Mouse (Mus musculus) small intestine, adult 2 months (tissue): ENCODE measurements around the gene Ptprd.

Experiments used
- CTCF ChIP-seq: fragments of 200-500 bp; IDR thresholded peaks from 2 replicates; pipeline ENCODE4 v1.5.1; 2012; ENCODE audit warnings: low read depth, mild to moderate bottlenecking, control low read depth, inconsistent platforms, low read length, moderate library complexity, mixed read lengths; ENCODE audit not compliant: insufficient replicate concordance, insufficient read length; ENCODE audit errors: extremely low read depth
- POLR2A ChIP-seq: fragments of 200-500 bp; IDR thresholded peaks from 2 replicates; pipeline ENCODE4 v1.6.1; 2012; ENCODE audit warnings: low read depth, mild to moderate bottlenecking, control low read depth, inconsistent platforms, low read length, moderate library complexity

DNA sequence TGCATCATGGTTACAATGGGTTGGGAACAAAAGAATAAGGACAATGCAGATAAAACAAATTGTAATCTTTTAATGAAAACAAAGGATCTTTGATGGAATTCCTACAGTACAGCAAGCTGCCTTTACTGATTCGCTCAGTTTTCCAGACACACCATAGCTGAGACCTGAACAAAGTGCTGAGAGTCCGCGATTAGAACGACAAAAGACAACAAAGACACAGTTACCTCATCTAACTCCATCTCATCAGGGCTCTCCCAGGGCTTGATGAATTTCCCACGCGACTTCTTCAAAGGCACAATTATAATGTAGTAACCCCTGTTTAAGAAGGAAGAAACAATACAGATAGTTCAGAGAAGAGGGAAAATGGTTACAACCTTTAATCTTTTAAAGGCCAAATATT, 2140.0 kb downstream of the Ptprd start:
- TF ChIP-seq CTCF: no peak
- no peak for TF ChIP-seq POLR2A
